Mouse (Mus musculus): ENCODE measurements around the gene 1700123O20Rik. TPM values are rescaled to one million over a fixed set of nuclear protein-coding genes. Genes with fewer than 3 reads are reported as not detected.

The 1700123O20Rik gene
- polyA plus RNA-seq (2012; rRNA removed): 55.7 and 64.4 TPM in 2 replicates

GRCm38 (mm10) chr14:54686063-54686521 lies at the start of gene 1700123O20Rik:
Gene 1700123O20Rik (plus strand): TSS chr14:54686216.
- DNase-seq (ENCODE audit: low spot score): no peak

- DNase-seq (ENCODE audit: low spot score): no peak
These were observed 49.1 kb upstream of the 1700123O20Rik start for GRCm38 (mm10) chr14:54636954-54637353.

GRCm38 (mm10) chr14:54638210-54638609 lies 47.8 kb upstream of the 1700123O20Rik start:
- DNase-seq (ENCODE audit: low spot score): no peak

- DNase-seq (ENCODE audit: low spot score): no peak
These were observed 45.9 kb upstream of the 1700123O20Rik start for GRCm38 (mm10) chr14:54640121-54640520.

GRCm38 (mm10) chr14:54640946-54641304 lies 45.1 kb upstream of the 1700123O20Rik start, which contains the start of gene Gm17606:
Gene Gm17606 (plus strand): TSS chr14:54640952.
- DNase-seq (ENCODE audit: low spot score): no peak

- peak; percentile 84 for DNase-seq (ENCODE audit: low spot score)
These were observed 44.6 kb upstream of the 1700123O20Rik start, which contains the start of gene Cdh24 for GRCm38 (mm10) chr14:54641305-54641969. Gene Cdh24 (minus strand): TSS chr14:54641364.

- DNase-seq (ENCODE audit: low spot score): no peak
These were observed 43.6 kb upstream of the 1700123O20Rik start for GRCm38 (mm10) chr14:54642224-54642944.

GRCm38 (mm10) chr14:54643011-54643410 lies 43.0 kb upstream of the 1700123O20Rik start:
- DNase-seq (ENCODE audit: low spot score): no peak

GRCm38 (mm10) chr14:54644294-54644693 lies 41.7 kb upstream of the 1700123O20Rik start:
- no peak for DNase-seq (ENCODE audit: low spot score)

- no peak for DNase-seq (ENCODE audit: low spot score)
These were observed 39.6 kb upstream of the 1700123O20Rik start for GRCm38 (mm10) chr14:54646455-54646854.

GRCm38 (mm10) chr14:54646898-54647636 lies 38.9 kb upstream of the 1700123O20Rik start:
- no peak for DNase-seq (ENCODE audit: low spot score)

GRCm38 (mm10) chr14:54647900-54648299 lies 38.1 kb upstream of the 1700123O20Rik start:
- DNase-seq (ENCODE audit: low spot score): no peak

GRCm38 (mm10) chr14:54650621-54651454 lies 35.2 kb upstream of the 1700123O20Rik start:
- no peak for DNase-seq (ENCODE audit: low spot score)

GRCm38 (mm10) chr14:54651556-54651955 lies 34.5 kb upstream of the 1700123O20Rik start:
- DNase-seq (ENCODE audit: low spot score): no peak

GRCm38 (mm10) chr14:54652787-54653186 lies 33.2 kb upstream of the 1700123O20Rik start:
- DNase-seq (ENCODE audit: low spot score): no peak

- peak; percentile 55 for DNase-seq (ENCODE audit: low spot score)
These were observed 32.5 kb upstream of the 1700123O20Rik start for GRCm38 (mm10) chr14:54653496-54653895.

GRCm38 (mm10) chr14:54660009-54660408 lies 26.0 kb upstream of the 1700123O20Rik start:
- DNase-seq (ENCODE audit: low spot score): no peak

- DNase-seq (ENCODE audit: low spot score): no peak
These were observed 21.4 kb upstream of the 1700123O20Rik start for GRCm38 (mm10) chr14:54664477-54665222.

GRCm38 (mm10) chr14:54669381-54669780 lies 16.6 kb upstream of the 1700123O20Rik start:
- DNase-seq (ENCODE audit: low spot score): no peak

- no peak for DNase-seq (ENCODE audit: low spot score)
These were observed 11.7 kb upstream of the 1700123O20Rik start for GRCm38 (mm10) chr14:54674317-54674716.

- DNase-seq (ENCODE audit: low spot score): no peak
These were observed 9.7 kb upstream of the 1700123O20Rik start for GRCm38 (mm10) chr14:54676290-54676689.

Data from urinary bladder, adult 2 months (tissue).